Mouse (Mus musculus) kidney, adult 2 months (tissue): Measurements from ENCODE around the gene Layn. TPM values are rescaled to one million over a fixed set of nuclear protein-coding genes. Genes with fewer than 3 reads are reported as not detected.
A peak's percentile ranks its signal among the peaks of the same experiment; 100 is the strongest.

Experiments used
- DNase-seq: peaks from one replicate; pipeline ENCODE4 v3.0.0; 2021
- H3K27ac ChIP-seq: fragments of 200-500 bp; 2 replicates; pipeline ENCODE4 v1.5.1; 2012; ENCODE audit warnings: low read depth, low read length, control low read depth, inconsistent platforms; ENCODE audit not compliant: insufficient read depth
- H3K27me3 ChIP-seq: fragments of 200-500 bp; replicated peaks from 2 replicates; pipeline ENCODE4 v1.6.1; 2012; ENCODE audit warnings: mild to moderate bottlenecking, moderate library complexity, low read length, inconsistent platforms; ENCODE audit not compliant: control insufficient read depth, insufficient read depth
- H3K36me3 ChIP-seq: fragments of 200-500 bp; 2 replicates; pipeline ENCODE4 v1.6.1; 2012; ENCODE audit warnings: mild to moderate bottlenecking, moderate library complexity, low read length, inconsistent platforms; ENCODE audit not compliant: control insufficient read depth, insufficient read depth
- H3K4me1 ChIP-seq: fragments of 200-500 bp; 2 replicates; pipeline ENCODE4 v1.6.1; 2011; ENCODE audit warnings: low read length; ENCODE audit not compliant: control insufficient read depth, insufficient read depth
- H3K4me3 ChIP-seq: fragments of 200-500 bp; 2 replicates; pipeline ENCODE4 v1.5.1; 2011; ENCODE audit warnings: mild to moderate bottlenecking, low read depth, low read length, control low read depth; ENCODE audit not compliant: insufficient read depth
- CTCF ChIP-seq: fragments of 200-500 bp; conservative IDR thresholded peaks from 2 replicates; pipeline ENCODE4 v1.5.1; 2011; ENCODE audit warnings: low read depth, mild to moderate bottlenecking, control low read depth, low read length, moderate library complexity, mixed read lengths; ENCODE audit not compliant: insufficient read depth, insufficient read length
- POLR2A ChIP-seq: fragments of 200-500 bp; IDR thresholded peaks from one replicate; pipeline ENCODE4 v1.6.1; 2011; ENCODE audit warnings: low read depth, low read length, control low read depth
- WGBS: fragments of 180-500 bp; shearing (Covaris S2); methylation state at CpG from one replicate; pipeline ENCODE4 v1.1.7; 2018; 5-methylcytosine and 5-hydroxymethylcytosine counted together
- polyA plus RNA-seq: library from polyadenylated mRNA; depleted of rRNA; stranded (reverse); fragments of >200 nt; gene quantifications from 2 replicates; pipeline ENCODE4 v1.2.3, GENCODE M21; 2012; rRNA removed

Gene Layn
- polyA plus RNA-seq, result 4.5 and 4.6 TPM in 2 replicates

DNA sequence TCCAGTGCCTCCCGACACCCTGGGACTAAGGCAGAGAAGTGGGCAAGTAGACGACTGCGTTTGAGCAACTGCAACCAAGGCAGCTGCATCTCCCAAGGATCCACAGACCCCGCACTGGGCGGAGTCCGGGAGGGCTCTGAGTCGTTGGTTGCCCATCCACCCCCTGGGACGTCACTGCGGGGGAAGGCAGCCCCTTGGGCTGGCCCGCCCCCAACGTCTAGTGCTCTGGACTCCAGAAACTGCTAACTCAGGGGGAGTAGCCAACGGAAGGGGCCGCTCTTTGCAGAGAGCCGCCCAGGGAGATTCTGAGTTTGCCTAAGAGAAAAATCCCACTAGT lies at the start of gene Layn:
Gene Layn (minus strand): TSS at position 116 of the 337 bp plus-strand sequence.
- Histone ChIP-seq H3K27me3 (no peaks in the 10 kb centered on the region), H3K36me3 (no peaks in the 10 kb centered on the region), H3K27ac (peak within 1 kb of the TSS; percentile 13; the same call in 1 of the 2 replicates), H3K4me1 (no peaks in the 10 kb centered on the region), H3K4me3 (peak within 1 kb of the TSS; percentile 56)
- TF ChIP-seq CTCF, result no peak
- TF ChIP-seq POLR2A, result peak; percentile 52
- DNase-seq, result peak; percentile 89
- under 1% methylated on average over 14 of the region's 14 CpGs for WGBS

DNA sequence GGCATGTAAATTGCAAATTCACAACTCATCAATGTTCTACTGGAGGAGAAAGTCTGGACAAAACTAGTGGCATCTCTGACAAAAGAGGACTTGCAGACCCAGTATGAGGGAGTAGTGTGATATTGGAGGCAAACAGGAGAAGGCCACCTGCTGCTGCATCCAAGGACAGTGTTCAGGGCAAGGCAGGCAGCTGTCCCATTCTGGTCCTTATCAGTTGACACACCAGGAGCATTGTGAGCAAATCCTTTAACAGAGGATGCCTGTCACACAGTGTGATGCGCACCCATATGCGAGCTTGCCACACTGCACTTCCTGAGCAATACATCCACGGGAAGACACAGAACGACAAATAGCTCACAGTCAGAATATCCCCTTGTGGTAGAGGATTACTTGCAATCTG lies 37.9 kb upstream of the Layn start:
- no peak for DNase-seq
- H3K27me3 ChIP-seq, result no peaks in the 10 kb centered on the region
- H3K4me3 ChIP-seq, result no peak overlapping the region
- no peak overlapping the region for H3K27ac ChIP-seq
- H3K4me1 ChIP-seq, result no peaks in the 10 kb centered on the region
- H3K36me3 ChIP-seq, result no peaks in the 10 kb centered on the region
- WGBS, result 73% methylated on average over 4 of the region's 4 CpGs
- TF ChIP-seq POLR2A (no peak), CTCF (no peak)

DNA sequence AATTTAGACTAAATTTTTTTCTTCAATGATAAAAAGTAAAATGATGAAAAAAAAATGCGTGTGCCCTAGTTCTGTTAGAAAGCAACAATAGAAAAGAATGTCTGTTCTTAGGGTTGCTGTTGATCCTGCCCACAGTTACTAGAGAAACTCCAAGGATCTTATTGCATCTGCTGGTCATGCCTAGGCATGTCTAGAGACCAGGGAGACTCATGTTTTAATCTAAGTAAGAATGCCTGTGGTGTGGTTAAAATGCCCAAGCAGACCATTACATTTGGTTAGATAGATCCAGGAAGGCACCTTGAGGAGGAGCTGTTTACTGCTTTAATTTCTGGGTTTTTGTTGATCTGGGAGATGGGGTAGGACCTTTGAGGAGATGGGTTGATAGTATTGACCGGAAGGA lies 28.9 kb upstream of the Layn start:
- TF ChIP-seq POLR2A (no peak), CTCF (no peak)
- WGBS, result 86% methylated on average over 2 of the region's 2 CpGs

GRCm38 (mm10) chr9:51103808-51104514 lies 27.1 kb upstream of the Layn start:
- no peak overlapping the region for H3K27ac ChIP-seq
- peak overlapping the region; percentile 12; the same call in 1 of the 2 replicates for H3K4me3 ChIP-seq
- no peaks in the 10 kb centered on the region for H3K4me1 ChIP-seq
- no peaks in the 10 kb centered on the region for H3K36me3 ChIP-seq
- no peak for TF ChIP-seq POLR2A
- no peak for TF ChIP-seq CTCF
- WGBS, result 16% methylated on average over 30 of the region's 30 CpGs
- no peaks in the 10 kb centered on the region for H3K27me3 ChIP-seq
- DNase-seq, result peak; percentile 41

More for the DNA sequence above, 28.9 kb upstream of the Layn start:
- Histone ChIP-seq H3K27ac (no peak overlapping the region), H3K36me3 (no peaks in the 10 kb centered on the region), H3K27me3 (no peaks in the 10 kb centered on the region), H3K4me3 (no peak overlapping the region), H3K4me1 (no peaks in the 10 kb centered on the region)
- no peak for DNase-seq

GRCm38 (mm10) chr9:51102963-51103807 lies 26.3 kb upstream of the Layn start:
- no peak for TF ChIP-seq CTCF
- TF ChIP-seq POLR2A, result no peak
- H3K4me3 ChIP-seq, result peak overlapping the region; percentile 12; the same call in 1 of the 2 replicates
- DNase-seq, result peak; percentile 49
- no peak overlapping the region for H3K27ac ChIP-seq
- H3K36me3 ChIP-seq, result no peaks in the 10 kb centered on the region
- H3K4me1 ChIP-seq, result no peaks in the 10 kb centered on the region
- no peaks in the 10 kb centered on the region for H3K27me3 ChIP-seq
- 4% methylated on average over 44 of the region's 44 CpGs for WGBS

- peak; percentile 62 for DNase-seq
- no peaks in the 10 kb centered on the region for H3K4me1 ChIP-seq
- WGBS, result 15% methylated on average over 27 of the region's 27 CpGs
Measured at GRCm38 (mm10) chr9:51101756-51102425, 25.0 kb upstream of the Layn start, which contains the start of gene 4833427G06Rik. Gene 4833427G06Rik, minus strand, starts transcription at chr9:51102078.

More at GRCm38 (mm10) chr9:51101756-51102425, 25.0 kb upstream of the Layn start, which contains the start of gene 4833427G06Rik:
- Histone ChIP-seq H3K4me3 (0 out of 2 replicates have a peak within 1 kb of the TSS, but pooled peaks have one; percentile 0), H3K36me3 (no peaks in the 10 kb centered on the region), H3K27ac (no peak within 1 kb of the TSS), H3K27me3 (no peaks in the 10 kb centered on the region; the same call in 1 of the 2 replicates)
- TF ChIP-seq POLR2A (no peak), CTCF (no peak)
